Mouse (Mus musculus) forebrain, embryonic 15.5 days (tissue): Measurements from ENCODE around the gene Pigb. TPM values are rescaled to one million over a fixed set of nuclear protein-coding genes. Genes with fewer than 3 reads are reported as not detected.
A peak's percentile ranks its signal among the peaks of the same experiment; 100 is the strongest.

ENCODE experiments used
- ATAC-seq: fragments of 200-750 bp; cut with Nextera tagmentation; replicated peaks from 2 replicates; pipeline ENCODE4 v1.8.0; 2017; ENCODE audit warnings: mild to moderate bottlenecking, moderate TSS enrichment, moderate library complexity
- H3K27ac ChIP-seq: fragments of 300-500 bp; sonication (generic); replicated peaks from 2 replicates; pipeline ENCODE4 v1.5.1; 2015; ENCODE audit warnings: mild to moderate bottlenecking, inconsistent platforms
- H3K27me3 ChIP-seq: fragments of 300-500 bp; sonication (generic); 2 replicates; pipeline ENCODE4 v1.6.1; 2015; ENCODE audit warnings: inconsistent platforms
- H3K36me3 ChIP-seq: fragments of 300-500 bp; sonication (generic); 2 replicates; pipeline ENCODE4 v1.6.1; 2015; ENCODE audit warnings: mild to moderate bottlenecking, inconsistent platforms
- H3K4me1 ChIP-seq: fragments of 300-500 bp; sonication (generic); 2 replicates; pipeline ENCODE4 v1.6.1; 2015; ENCODE audit warnings: inconsistent platforms
- H3K4me2 ChIP-seq: fragments of 300-500 bp; sonication (generic); replicated peaks from 2 replicates; pipeline ENCODE4 v1.6.1; 2015; ENCODE audit warnings: mild to moderate bottlenecking, inconsistent platforms
- H3K4me3 ChIP-seq: fragments of 300-500 bp; sonication (generic); 2 replicates; pipeline ENCODE4 v1.5.1; 2015; ENCODE audit warnings: mild to moderate bottlenecking, inconsistent platforms
- H3K9ac ChIP-seq: fragments of 300-500 bp; sonication (generic); replicated peaks from 2 replicates; pipeline ENCODE4 v1.6.1; 2015; ENCODE audit warnings: mild to moderate bottlenecking, inconsistent platforms
- H3K9me3 ChIP-seq: fragments of 300-500 bp; sonication (generic); 2 replicates; pipeline ENCODE4 v1.6.1; 2016; ENCODE audit warnings: inconsistent platforms
- WGBS: fragments of 180-500 bp; shearing (Covaris S2); methylation state at CpG from one replicate; pipeline ENCODE4 v1.1.7; 2015; ENCODE audit warnings: mixed read lengths; 5-methylcytosine and 5-hydroxymethylcytosine counted together
- polyA plus RNA-seq: library from polyadenylated mRNA; unstranded; fragments of >200 nt; fragmentation: Nextera tagmentation; extraction: Ambion mirVana; gene quantifications from 2 replicates; pipeline ENCODE4 v1.2.1, GENCODE M21; 2015

The Pigb gene
- polyA plus RNA-seq, 1 experiment from 2014 or later: 12.7 TPM

DNA sequence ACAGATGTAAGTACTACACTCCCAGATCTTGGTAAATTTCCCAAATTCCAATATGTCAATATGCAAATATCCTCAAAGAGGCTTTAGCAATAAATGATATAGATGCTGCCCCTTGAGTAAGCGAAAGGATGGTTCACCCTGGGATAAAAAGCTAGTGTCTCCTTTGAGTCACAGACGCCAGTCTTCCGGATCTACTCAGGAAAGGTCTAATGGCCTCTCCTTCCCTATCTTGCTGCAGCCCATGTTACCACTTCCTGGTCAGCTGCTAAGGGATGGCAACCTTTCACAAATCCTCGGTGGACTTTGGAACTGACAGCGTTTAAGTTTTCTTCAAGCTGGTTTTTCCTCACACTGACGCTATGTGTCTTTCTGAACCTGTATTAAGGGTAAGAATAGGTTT lies 28.5 kb upstream of the Pigb start:
- Histone ChIP-seq H3K27me3 (no peaks in the 10 kb centered on the region), H3K9ac (no peak overlapping the region), H3K4me2 (no peak overlapping the region), H3K27ac (no peak overlapping the region), H3K36me3 (no peaks in the 10 kb centered on the region), H3K4me3 (no peak overlapping the region), H3K9me3 (no peaks in the 10 kb centered on the region), H3K4me1 (0 out of 2 replicates have a peak, but pooled peaks cover 4% of the 10 kb centered on the region)
- no peak for ATAC-seq
- 91% methylated on average over 6 of the region's 6 CpGs for WGBS

DNA sequence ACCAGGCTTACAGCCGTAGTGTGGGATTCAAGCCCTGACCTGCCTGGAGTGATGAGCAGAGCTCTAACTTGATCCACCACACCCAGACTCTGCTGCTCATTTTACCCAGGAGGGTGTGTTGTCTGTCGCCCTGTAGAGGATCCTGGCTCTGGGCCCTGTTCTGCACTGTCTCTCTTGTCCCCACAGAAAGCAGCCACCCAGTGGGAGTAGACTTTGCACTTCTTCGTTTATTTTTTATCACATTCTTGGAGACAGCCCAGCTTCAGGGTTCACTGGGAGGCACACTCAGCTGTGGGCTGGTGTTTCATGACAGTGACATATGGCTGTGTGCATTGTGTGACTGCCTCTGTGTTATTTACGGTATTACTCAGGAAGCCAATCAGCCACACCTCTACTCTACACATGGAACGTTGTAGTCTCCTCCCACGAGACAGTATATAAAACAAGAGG lies 28.1 kb upstream of the Pigb start:
- Histone ChIP-seq H3K27me3 (no peaks in the 10 kb centered on the region), H3K9me3 (no peaks in the 10 kb centered on the region), H3K36me3 (no peaks in the 10 kb centered on the region), H3K27ac (no peak overlapping the region), H3K9ac (no peak overlapping the region), H3K4me2 (no peak overlapping the region), H3K4me3 (no peak overlapping the region), H3K4me1 (peaks cover 7% of the 10 kb centered on the region; the same call in 1 of the 2 replicates)
- ATAC-seq: 0 out of 2 replicates have a peak, but pooled peaks have one; percentile 26
- 72% methylated on average over 6 of the region's 6 CpGs for WGBS

DNA sequence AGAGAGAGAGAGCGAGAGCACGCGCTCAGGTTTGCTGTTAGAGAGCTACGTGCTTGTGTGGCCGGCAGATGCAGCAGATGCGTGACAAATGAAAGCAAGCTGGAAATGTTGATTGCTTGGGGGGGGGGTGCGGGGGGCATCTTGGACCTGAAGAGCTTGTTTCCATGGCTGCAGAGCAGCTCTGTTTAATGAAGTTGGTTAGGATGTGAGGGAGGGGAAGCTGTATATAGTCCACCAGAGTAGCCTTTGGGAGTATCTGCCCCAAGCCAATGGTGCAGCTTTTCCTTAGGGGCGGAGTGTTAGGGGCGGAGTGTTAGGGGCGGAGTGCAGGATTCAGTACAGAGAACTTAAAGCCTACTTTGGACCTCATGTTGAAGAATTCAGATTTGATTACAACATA lies 26.9 kb upstream of the Pigb start:
- Histone ChIP-seq H3K4me3 (no peak overlapping the region), H3K9me3 (no peaks in the 10 kb centered on the region), H3K36me3 (no peaks in the 10 kb centered on the region), H3K4me1 (peaks cover 7% of the 10 kb centered on the region; the same call in 1 of the 2 replicates), H3K27me3 (no peaks in the 10 kb centered on the region), H3K9ac (no peak overlapping the region), H3K4me2 (no peak overlapping the region), H3K27ac (no peak overlapping the region)
- 41% methylated on average over 10 of the region's 10 CpGs for WGBS
- ATAC-seq: peak; percentile 43; the same call in 1 of the 2 replicates

DNA sequence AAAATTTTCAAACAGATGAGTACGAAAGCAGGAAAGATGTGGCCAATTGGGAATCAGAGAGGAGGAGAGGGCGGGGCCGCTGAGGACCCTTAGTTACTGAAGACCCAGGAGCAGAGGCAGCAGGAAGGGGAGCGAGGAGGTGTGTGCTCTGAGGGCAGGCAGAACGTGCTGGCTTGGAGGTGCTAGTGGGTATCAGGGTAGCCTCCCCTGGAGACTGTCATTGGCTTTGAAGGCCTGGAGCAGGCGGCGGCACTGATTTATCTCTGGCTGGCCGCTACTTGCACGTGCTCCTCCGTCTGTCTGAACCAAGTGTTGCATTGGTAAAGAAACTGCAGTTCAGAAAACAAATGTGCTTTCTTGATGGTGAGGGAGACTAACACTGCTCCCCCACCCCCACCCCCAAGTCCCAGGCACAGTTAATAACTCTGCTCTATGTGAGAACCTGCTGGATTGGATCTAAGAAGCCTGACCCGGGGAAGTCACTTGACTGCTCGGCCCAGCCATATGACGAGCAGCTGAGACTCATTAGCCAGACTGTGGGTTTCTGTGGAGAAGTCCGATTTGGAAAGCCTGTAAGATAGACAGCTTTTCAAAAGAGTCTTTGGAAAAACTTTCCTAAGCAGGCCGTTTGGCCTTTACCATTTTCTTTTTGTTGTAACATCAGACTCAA lies 23.6 kb upstream of the Pigb start:
- H3K4me1 ChIP-seq: peaks cover 7% of the 10 kb centered on the region; the same call in 1 of the 2 replicates
- ATAC-seq: no peak
- no peak overlapping the region for H3K9ac ChIP-seq
- no peaks in the 10 kb centered on the region for H3K36me3 ChIP-seq
- 41% methylated on average over 15 of the region's 15 CpGs for WGBS
- H3K27ac ChIP-seq: no peak overlapping the region
- H3K4me2 ChIP-seq: peak overlapping the region; percentile 3; the same call in 1 of the 2 replicates
- no peaks in the 10 kb centered on the region for H3K27me3 ChIP-seq
- no peaks in the 10 kb centered on the region for H3K9me3 ChIP-seq
- H3K4me3 ChIP-seq: no peak overlapping the region

DNA sequence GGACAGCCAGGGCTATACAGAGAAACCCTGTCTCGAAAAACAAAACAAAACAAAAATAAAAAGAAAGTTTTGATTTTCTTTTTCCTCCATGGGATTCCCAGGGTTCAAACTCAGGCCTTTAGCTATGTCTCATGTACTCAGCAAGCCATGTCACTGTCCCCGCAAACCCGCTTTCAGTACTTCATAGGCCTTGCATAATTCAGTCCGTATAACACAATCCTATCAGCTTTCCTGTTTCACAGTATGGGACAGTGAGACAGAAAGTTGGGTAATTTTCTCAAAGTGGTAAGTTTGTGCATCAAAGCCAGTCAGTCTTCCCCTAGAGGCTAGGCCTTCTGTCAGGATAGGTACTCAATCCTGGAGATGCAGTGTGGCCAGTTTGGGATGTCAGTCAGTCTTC lies 19.0 kb upstream of the Pigb start:
- H3K4me1 ChIP-seq: peaks cover 4% of the 10 kb centered on the region; the same call in 1 of the 2 replicates
- H3K4me2 ChIP-seq: no peak overlapping the region
- H3K27me3 ChIP-seq: no peaks in the 10 kb centered on the region
- H3K27ac ChIP-seq: no peak overlapping the region
- H3K9me3 ChIP-seq: no peaks in the 10 kb centered on the region
- H3K9ac ChIP-seq: no peak overlapping the region
- H3K4me3 ChIP-seq: no peak overlapping the region
- no peak for ATAC-seq
- no peaks in the 10 kb centered on the region for H3K36me3 ChIP-seq
- WGBS: 85% methylated on average over 4 of the region's 4 CpGs

DNA sequence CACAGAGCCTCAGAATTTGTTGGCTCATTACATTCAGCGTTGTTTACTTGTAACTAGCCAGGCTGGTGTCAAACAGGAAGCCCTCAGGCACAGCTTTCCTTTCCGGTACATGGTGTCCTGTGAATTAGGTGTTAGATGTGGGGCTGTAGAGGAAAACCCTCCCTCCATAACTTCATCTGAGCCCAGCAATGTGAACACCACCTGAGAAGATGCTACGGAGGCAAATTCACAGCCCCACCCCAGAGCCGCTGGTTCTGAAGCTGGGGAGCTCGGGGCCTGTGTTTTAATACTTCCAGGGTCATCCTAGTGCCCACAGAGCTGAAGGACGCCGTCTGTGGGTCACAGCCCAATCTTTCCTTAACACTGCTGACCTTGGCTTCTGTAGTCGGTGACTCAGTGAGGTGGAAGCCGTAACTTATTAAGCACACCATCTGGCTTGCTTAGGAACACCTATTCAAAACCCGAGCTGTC lies 15.3 kb upstream of the Pigb start:
- Histone ChIP-seq H3K4me3 (no peak overlapping the region), H3K27me3 (no peaks in the 10 kb centered on the region), H3K4me1 (no peaks in the 10 kb centered on the region), H3K4me2 (no peak overlapping the region), H3K27ac (no peak overlapping the region), H3K9me3 (no peaks in the 10 kb centered on the region), H3K9ac (no peak overlapping the region), H3K36me3 (no peaks in the 10 kb centered on the region)
- WGBS: 69% methylated on average over 10 of the region's 10 CpGs
- ATAC-seq: no peak

DNA sequence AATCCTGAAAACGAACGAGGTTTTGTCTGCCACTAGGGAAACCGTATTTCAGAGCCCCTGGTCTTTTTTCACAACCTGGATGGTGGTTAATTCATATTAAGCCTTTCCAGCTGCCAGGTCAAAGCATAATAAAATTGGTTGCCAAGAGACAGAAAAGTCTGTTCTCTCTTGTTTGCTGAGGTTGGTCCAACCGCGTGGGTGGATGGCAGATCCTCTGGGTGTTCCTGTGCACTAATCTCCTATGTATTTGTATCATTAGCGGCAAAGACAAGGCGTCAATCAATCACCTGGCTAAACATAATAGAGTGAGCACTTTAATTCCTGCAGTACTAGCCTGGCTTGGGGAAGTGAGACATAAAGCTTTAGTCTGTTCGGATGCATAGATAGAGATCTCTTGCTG lies 10.4 kb upstream of the Pigb start:
- H3K4me3 ChIP-seq: no peak overlapping the region
- H3K27ac ChIP-seq: no peak overlapping the region
- H3K27me3 ChIP-seq: no peaks in the 10 kb centered on the region
- no peak for ATAC-seq
- no peaks in the 10 kb centered on the region; the same call in 1 of the 2 replicates for H3K4me1 ChIP-seq
- no peaks in the 10 kb centered on the region for H3K9me3 ChIP-seq
- H3K4me2 ChIP-seq: no peak overlapping the region
- WGBS: 60% methylated on average over 8 of the region's 8 CpGs
- H3K36me3 ChIP-seq: no peaks in the 10 kb centered on the region
- no peak overlapping the region for H3K9ac ChIP-seq

DNA sequence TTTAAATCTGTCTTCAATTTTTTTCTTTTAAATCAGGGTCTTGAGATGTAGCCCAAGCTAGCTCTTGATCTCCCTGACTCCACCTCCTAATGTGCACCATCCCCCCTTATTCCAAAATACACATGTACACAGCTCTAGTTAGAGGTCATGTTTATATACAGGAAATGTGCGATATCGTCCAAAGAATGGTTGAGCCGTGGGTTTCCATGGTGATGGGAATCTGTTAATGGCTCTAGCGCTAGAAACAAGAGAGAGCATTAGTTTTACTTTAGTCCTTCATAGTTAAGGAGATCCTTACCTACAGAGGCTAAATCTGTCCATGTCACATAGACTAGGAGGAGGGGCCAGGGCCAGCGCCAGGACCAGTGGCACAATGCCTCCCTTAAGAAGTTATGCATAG lies 9.7 kb upstream of the Pigb start:
- H3K36me3 ChIP-seq: no peaks in the 10 kb centered on the region
- no peak overlapping the region for H3K9ac ChIP-seq
- WGBS: 55% methylated on average over 5 of the region's 5 CpGs
- H3K27me3 ChIP-seq: no peaks in the 10 kb centered on the region
- no peak overlapping the region for H3K4me2 ChIP-seq
- peaks cover 6% of the 10 kb centered on the region; the same call in 1 of the 2 replicates for H3K4me1 ChIP-seq
- no peak overlapping the region for H3K27ac ChIP-seq
- H3K9me3 ChIP-seq: no peaks in the 10 kb centered on the region
- ATAC-seq: no peak
- H3K4me3 ChIP-seq: no peak overlapping the region

DNA sequence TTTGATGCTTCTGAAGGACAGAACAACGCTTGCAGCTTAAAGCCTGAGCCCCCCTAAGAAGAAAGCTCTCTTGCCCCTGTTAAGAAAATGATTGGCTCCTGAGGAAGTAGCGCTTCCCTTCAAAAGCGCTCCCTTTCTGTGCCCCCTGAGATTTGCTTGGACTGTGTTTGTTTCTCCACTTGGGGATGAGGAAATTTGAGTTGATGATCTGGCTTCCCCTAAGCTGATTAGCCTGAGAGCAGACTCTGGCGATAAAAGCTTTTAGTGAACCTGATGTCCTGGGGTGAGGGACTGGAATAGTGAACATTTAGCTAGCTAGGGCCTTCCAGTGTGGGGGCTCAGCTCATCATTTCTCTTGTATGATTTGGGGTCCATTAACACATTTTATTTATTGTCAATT lies 8.7 kb upstream of the Pigb start:
- ATAC-seq: no peak
- Histone ChIP-seq H3K4me3 (no peak overlapping the region), H3K4me2 (no peak overlapping the region), H3K27ac (no peak overlapping the region), H3K4me1 (peaks cover 13% of the 10 kb centered on the region), H3K36me3 (no peaks in the 10 kb centered on the region), H3K9ac (no peak overlapping the region), H3K9me3 (no peaks in the 10 kb centered on the region), H3K27me3 (no peaks in the 10 kb centered on the region)
- 2% methylated on average over 4 of the region's 4 CpGs for WGBS

DNA sequence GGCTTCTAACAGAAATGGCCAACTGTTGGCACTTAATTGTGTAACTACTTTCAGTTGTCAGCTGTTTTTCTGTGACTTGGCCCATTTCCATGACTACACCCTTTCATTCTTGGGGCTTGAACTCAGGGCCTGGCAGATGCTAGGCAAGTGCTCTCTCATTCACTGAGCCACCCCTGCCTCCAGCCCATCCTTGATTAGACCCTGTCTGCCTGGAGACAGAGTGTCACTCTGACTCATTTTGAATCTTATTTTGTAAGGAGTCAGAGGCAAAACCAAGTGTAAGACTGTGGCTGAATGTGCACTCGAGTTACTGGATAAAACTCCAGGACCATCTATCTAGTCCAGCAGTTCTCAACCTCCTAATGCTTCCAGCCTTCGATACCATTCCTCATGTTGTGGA lies 7.7 kb upstream of the Pigb start:
- ATAC-seq: no peak
- 87% methylated on average over 2 of the region's 2 CpGs for WGBS
- Histone ChIP-seq H3K27me3 (no peaks in the 10 kb centered on the region), H3K27ac (no peak overlapping the region), H3K9ac (no peak overlapping the region), H3K9me3 (no peaks in the 10 kb centered on the region), H3K4me3 (no peak overlapping the region), H3K4me1 (peaks cover 13% of the 10 kb centered on the region), H3K36me3 (no peaks in the 10 kb centered on the region), H3K4me2 (no peak overlapping the region)

DNA sequence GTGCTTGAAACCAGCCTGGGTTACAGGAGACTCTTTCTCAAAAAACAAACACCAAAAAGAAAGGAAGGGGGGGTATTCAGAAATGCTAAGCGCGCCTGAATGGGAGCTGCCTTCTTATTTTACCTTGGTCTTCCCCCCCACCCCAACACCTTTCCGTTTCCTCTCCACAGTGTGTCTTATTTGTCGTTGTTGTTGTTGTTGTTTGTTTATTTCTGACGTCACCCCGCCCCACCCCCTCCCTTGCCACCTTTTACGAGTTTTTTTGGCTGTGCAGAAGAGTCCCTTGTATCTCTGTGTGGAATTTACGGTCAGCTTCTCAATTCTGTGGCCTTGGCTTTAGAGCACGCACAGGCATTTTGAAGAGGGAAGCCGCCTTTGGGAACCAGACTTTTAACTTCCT lies 5.5 kb upstream of the Pigb start:
- no peaks in the 10 kb centered on the region for H3K27me3 ChIP-seq
- no peak overlapping the region for H3K27ac ChIP-seq
- WGBS: 78% methylated on average over 10 of the region's 10 CpGs
- H3K4me1 ChIP-seq: peaks cover 13% of the 10 kb centered on the region
- H3K4me2 ChIP-seq: no peak overlapping the region
- no peaks in the 10 kb centered on the region for H3K9me3 ChIP-seq
- H3K4me3 ChIP-seq: no peak overlapping the region
- H3K36me3 ChIP-seq: no peaks in the 10 kb centered on the region
- no peak for ATAC-seq
- H3K9ac ChIP-seq: no peak overlapping the region

DNA sequence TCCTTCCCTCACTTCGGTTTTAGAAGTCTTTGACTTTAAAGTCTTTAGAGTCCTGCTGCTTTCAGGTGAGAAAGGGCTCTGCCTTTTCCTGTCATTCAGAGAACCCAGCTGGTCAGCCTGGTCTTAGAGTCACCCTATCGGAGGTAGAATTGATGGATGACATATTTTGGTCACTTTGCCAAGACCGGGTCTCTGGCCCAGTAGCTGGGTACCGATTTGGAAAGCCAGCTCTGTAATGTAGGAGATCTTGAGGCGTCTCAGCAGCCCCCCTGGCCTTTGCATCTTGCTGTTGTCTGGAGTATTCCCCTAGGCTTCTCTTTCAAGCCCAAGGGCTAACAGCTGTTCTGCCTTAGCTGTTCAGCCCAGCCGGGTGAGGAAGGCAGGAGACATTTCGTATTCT lies 5.0 kb upstream of the Pigb start:
- H3K27me3 ChIP-seq: no peaks in the 10 kb centered on the region
- H3K9ac ChIP-seq: peak overlapping the region; percentile 53; the same call in 1 of the 2 replicates
- ATAC-seq: no peak
- peak overlapping the region; percentile 86 for H3K4me2 ChIP-seq
- peak overlapping the region; percentile 40 for H3K4me3 ChIP-seq
- 18% methylated on average over 7 of the region's 7 CpGs for WGBS
- H3K27ac ChIP-seq: no peak overlapping the region
- no peaks in the 10 kb centered on the region for H3K36me3 ChIP-seq
- peaks cover 17% of the 10 kb centered on the region for H3K4me1 ChIP-seq
- H3K9me3 ChIP-seq: no peaks in the 10 kb centered on the region
